Mouse (Mus musculus) retina, postnatal 7 days (tissue): ENCODE results near the gene Safb2.
A peak's percentile ranks its signal among the peaks of the same experiment; 100 is the strongest.

Experiments used
- DNase-seq: peaks from one replicate; pipeline ENCODE4 v3.0.0-alpha.2; 2012; ENCODE audit warnings: low read depth, low spot score

Safb2 gene

GRCm38 (mm10) chr17:56609452-56610171 lies 25.2 kb upstream of the Safb2 start, which contains the start of gene 2410015M20Rik:
2410015M20Rik (minus strand) TSS chr17:56609771.
- DNase-seq, result peak; percentile 94

- no peak for DNase-seq
These were observed 24.3 kb upstream of the Safb2 start for GRCm38 (mm10) chr17:56608699-56609098.

- DNase-seq, result no peak
These were observed 23.2 kb upstream of the Safb2 start for GRCm38 (mm10) chr17:56607521-56608062.

- no peak for DNase-seq
These were observed 21.0 kb upstream of the Safb2 start for GRCm38 (mm10) chr17:56605431-56605830.

DNA sequence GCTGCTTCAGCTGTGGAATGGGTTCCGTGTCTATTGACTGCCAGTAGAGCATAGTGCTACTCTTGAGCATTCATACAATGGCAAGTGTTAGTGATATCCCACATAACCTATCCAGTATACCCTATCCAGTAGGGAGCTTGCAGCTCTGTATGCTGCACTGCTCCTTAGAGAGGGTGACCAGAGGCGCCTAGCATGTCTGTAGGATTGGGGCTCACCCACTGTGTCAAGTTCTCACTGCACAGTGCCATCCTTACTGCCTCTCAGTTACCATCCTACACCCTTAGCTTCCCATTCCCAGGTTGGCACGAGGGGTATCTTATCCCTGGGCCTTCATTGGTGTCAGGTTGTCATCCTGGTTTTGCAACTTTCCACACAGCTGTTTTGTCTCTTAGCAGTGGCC lies 20.0 kb upstream of the Safb2 start:
- DNase-seq, result no peak

- DNase-seq, result no peak
These were observed 19.6 kb upstream of the Safb2 start for GRCm38 (mm10) chr17:56604070-56604380.

- DNase-seq, result no peak
These were observed 19.0 kb upstream of the Safb2 start for GRCm38 (mm10) chr17:56603186-56604069.

GRCm38 (mm10) chr17:56593527-56594271 lies 9.3 kb upstream of the Safb2 start:
- no peak for DNase-seq

- DNase-seq, result no peak
These were observed 8.2 kb upstream of the Safb2 start for GRCm38 (mm10) chr17:56592553-56592952.

DNA sequence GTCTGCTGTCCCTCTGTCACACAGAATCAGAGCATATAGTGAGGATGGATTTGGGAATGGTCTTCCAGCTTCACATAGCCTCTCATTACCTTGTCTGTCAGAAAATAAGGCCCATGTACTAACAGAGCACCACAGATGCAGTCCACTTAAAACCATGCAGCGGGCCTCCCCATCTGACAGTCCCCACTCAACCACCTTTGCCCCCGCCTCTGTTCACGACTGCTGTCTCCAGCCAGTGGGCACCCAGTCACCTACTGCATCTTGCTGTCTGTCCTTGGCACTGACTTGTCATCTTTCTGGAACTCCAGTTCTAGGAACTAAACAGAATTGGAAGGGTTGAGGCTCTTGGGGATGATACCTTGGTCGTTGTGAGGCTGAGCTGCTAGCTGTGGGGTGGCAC lies 4.5 kb upstream of the Safb2 start:
- DNase-seq, result no peak

DNA sequence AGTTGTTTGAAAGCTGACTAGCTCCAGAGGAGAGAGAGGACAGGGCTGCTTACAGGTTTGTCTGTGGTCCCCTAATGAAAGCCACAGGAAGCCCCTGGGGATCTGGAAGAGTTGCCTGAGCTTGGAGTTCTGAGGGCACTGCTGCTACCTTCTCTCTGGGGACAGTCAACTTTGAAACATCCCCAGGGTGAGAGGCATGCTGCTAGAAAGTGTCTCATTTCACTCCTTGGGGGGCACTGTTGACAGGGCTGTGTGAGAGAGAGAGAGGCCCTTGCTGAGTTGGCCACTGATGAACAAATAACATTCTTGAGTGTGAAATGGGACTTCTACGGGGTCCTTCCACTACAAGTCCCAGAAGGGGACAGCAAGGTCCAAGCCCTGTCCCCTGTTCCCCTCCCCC lies 3.4 kb upstream of the Safb2 start:
- no peak for DNase-seq

DNA sequence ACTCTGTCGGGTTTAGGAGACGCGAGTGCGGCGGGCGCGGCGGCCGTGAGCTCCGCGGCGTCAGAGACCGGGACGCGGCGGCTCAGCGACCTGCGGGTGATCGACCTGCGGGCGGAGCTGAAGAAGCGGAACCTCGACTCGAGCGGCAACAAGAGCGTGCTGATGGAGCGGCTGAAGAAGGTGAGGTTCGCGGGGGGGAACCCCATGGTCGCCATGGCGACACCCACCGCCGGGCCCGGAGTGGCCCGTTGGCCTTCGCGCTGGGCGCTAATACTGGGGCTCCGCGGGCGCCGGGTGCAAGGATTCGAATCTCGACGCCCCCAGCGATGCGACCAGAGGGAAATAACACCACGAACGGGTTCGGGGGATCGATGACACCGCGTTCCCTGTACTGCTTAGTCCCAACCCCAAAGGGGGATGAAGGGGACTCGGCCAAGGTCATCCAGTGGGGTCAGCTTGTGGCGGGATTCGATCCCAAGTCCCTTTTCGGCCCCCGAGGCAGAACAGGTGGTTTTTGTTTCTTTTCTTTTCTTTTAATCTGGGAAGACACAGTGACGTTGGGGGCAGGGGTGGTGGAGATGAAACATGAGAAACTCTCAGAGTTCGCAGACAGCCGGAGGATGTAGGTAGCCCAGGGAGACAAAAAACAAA lies 911 bp upstream of the Safb2 start:
- DNase-seq, result no peak

- no peak for DNase-seq
These were observed 651 bp downstream of the Safb2 start for GRCm38 (mm10) chr17:56583611-56584256.

GRCm38 (mm10) chr17:56583071-56583470 lies 1.3 kb downstream of the Safb2 start:
- no peak for DNase-seq

- no peak for DNase-seq
These were observed 11.4 kb downstream of the Safb2 start for GRCm38 (mm10) chr17:56572939-56573338.

DNA sequence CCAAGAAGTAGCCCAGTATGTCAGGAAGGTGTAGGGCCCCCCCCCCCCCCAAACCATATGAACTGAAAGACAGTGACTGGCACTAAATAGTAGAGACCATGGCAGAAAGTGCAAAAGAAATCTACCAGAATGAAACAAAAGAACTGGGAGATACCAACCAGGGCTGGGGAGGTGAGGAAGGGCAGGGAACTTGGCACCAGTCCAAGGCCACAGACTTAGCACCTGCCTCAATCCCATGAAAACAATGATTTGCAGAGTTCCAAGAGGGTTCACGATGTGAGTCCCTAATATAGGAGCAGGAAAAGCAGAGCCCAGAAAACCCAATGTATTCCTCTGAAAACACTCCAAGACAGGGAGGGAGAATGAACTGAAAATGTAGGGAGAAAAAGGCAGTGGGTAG lies 12.2 kb downstream of the Safb2 start:
- DNase-seq, result no peak

DNA sequence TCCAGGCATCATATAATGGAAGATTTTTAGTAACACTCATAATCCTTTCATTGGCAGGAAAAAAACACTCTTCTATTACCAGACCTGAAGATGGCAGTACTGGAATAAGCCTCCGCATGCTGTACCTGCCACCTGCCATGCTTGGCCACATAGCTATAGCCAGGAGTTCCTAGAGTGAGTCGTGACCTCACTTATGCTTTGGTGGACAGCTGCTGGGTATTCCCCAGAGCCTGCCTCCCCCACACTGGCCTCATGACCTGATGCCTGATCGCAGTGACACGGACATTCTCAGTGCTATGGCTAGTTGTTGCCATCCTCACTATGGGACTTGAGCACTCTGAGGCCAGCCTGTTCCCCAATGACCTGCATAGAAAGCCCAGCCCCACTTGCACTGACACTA lies 14.1 kb downstream of the Safb2 start:
- no peak for DNase-seq

GRCm38 (mm10) chr17:56567370-56567769 lies 17.0 kb downstream of the Safb2 start:
- DNase-seq, result no peak

DNA sequence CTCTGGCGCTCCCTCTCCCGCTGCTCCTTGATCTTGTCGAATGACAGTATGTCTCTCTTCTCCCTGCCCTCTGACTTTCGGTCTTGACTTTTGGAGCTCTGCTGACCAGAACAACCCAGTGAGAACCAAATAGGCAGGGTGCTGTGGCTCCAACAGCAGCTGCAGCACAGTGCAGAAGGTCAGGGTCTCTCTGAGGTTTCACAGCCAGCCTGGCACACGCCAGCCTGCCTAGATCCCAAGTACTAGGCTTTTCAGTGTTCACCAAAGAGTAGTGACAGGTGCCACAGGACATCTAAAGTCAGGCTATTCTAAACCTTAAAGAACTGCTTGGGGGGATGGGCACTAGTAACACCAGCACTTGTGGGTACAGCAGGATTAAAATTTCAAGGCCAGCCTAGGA lies 17.5 kb downstream of the Safb2 start:
- no peak for DNase-seq

DNA sequence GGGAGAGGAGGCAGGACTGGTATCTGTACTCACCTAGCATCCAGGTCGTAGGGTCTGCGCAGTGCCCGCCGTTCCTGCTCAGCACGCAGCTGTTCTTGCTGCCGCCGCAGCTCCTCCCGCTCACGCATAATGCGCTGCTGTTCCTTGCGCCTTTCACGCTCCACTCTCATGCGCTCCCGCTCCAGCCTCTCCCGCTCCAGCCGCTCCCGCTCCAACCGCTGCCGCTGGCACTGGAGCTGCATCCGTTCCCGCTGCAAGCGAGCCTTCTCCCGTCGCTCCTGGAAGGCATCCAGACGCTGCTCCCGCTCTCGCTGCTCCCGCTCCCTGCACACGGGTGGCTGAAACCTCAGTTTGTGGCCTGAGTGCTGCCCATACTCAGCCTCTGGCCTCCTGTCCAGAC lies 18.1 kb downstream of the Safb2 start:
- no peak for DNase-seq

DNA sequence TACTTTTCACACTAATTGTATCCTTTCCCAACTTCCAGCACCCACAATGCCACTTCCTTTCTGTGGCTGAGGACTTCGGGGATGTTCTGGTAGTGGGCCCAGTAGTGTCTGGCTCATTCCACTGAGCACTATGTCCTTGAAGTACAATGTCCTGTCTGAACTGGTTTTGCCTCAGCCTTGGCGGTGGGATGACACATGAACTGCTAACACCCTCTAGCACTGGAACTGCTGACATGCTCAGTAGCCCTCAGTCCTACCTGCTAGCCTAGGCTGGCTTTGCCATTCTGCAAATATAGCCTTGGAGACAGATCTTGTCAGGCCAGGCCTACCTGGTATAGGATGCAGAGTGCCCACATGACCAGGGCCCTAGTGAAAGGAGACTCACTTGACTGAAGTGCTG lies 22.5 kb downstream of the Safb2 start:
- DNase-seq, result no peak
